Mouse (Mus musculus): ENCODE data around the gene Grb10. TPM values are rescaled to one million over a fixed set of nuclear protein-coding genes. Genes with fewer than 3 reads are reported as not detected.

Grb10 gene
- polyA plus RNA-seq (2015; fragmentation: Nextera tagmentation; extraction: Ambion mirVana) = 113 and 121 TPM in 2 replicates

DNA sequence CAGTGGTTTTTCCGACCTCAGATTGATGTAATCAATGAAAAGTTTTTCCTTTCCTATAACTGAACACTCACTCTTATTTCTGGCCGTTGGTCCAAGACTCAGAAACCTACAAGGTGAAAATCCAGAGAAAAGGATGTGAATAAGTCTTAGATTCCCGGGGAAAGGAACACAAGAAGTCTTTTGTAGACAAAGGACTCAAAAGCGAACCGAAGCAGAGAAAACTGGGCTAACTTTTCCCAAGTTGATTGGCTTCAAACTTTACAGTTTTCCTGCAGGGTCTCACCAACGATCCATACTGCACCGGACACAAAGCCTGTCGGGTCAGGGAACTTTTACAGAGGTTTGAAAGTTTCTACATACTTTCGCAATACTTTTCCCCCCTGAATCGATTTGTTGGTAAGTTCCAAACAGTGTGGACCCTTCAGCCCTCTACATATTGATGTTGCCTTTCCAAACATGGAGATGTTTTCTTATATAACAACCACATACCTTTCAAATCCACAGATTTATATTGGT is at the start of gene Grb10:
Gene Grb10 (minus strand): TSS at position 214 of the 516 bp plus-strand sequence.
- Histone ChIP-seq H3K27ac (ENCODE audit: low read depth) (peak within 1 kb of the TSS; percentile 79), H3K9ac (replicated peaks) (peak within 1 kb of the TSS; percentile 65), H3K4me3 (ENCODE audit: low read depth, low read length) (peak within 1 kb of the TSS; percentile 54), H3K4me1 (ENCODE audit: insufficient read depth) (no peaks in the 10 kb centered on the region), H3K36me3 (replicated peaks; ENCODE audit: insufficient read depth, low read length) (no peaks in the 10 kb centered on the region), H3K9me3 (ENCODE audit: low read length) (no peaks in the 10 kb centered on the region), H3K4me2 (ENCODE audit: low read depth, low read length) (peak within 1 kb of the TSS; percentile 58), H3K27me3 (ENCODE audit: insufficient read depth, low read length) (peaks cover 69% of the 10 kb centered on the region)
- TF ChIP-seq CTCF (IDR thresholded peaks at IDR 0.05; ENCODE audit: low read depth) = no peak
- TF ChIP-seq EP300 (IDR thresholded peaks at IDR 0.05; ENCODE audit: low read depth) = no peak
- ATAC-seq = peak; percentile 40
- 36% methylated on average over 10 of the region's 10 CpGs for WGBS (ENCODE audit: insufficient replicate concordance)
- DNase-seq = no peak

DNA sequence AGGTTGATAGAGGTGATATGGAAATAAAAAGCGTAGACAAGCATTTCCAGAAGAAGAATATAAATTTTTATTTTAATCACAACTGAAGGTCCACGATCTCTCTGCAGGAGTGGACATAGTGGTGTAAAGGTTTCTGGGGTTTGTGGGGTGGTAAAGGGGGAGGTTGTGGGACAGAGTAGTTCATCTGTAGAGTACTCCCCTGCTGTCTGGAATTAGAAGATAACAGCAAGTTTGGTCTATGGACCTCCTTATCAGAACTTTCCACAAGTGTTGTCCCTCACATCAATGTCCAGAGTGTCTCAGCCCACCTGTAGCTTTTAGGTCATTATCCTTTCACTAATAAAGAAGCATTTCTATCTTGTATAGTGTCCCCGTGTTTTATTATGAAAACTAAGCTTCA is 43.2 kb upstream of the Grb10 start:
- H3K36me3 ChIP-seq (replicated peaks; ENCODE audit: insufficient read depth, low read length) = no peaks in the 10 kb centered on the region
- no peak for ATAC-seq
- H3K27me3 ChIP-seq (ENCODE audit: insufficient read depth, low read length) = no peaks in the 10 kb centered on the region
- H3K27ac ChIP-seq (ENCODE audit: low read depth) = no peak overlapping the region
- no peak overlapping the region for H3K4me3 ChIP-seq (ENCODE audit: low read depth, low read length)
- no peaks in the 10 kb centered on the region for H3K4me1 ChIP-seq (ENCODE audit: insufficient read depth)
- no peak for DNase-seq
- TF ChIP-seq CTCF (IDR thresholded peaks at IDR 0.05; ENCODE audit: low read depth) (no peak), EP300 (IDR thresholded peaks at IDR 0.05; ENCODE audit: low read depth) (no peak)
- no peak overlapping the region for H3K9ac ChIP-seq (replicated peaks)
- H3K9me3 ChIP-seq (ENCODE audit: low read length) = no peaks in the 10 kb centered on the region; the same call in 1 of the 2 replicates
- WGBS (ENCODE audit: insufficient replicate concordance) = 62% methylated on average over 3 of the region's 3 CpGs
- no peak overlapping the region for H3K4me2 ChIP-seq (ENCODE audit: low read depth, low read length)

DNA sequence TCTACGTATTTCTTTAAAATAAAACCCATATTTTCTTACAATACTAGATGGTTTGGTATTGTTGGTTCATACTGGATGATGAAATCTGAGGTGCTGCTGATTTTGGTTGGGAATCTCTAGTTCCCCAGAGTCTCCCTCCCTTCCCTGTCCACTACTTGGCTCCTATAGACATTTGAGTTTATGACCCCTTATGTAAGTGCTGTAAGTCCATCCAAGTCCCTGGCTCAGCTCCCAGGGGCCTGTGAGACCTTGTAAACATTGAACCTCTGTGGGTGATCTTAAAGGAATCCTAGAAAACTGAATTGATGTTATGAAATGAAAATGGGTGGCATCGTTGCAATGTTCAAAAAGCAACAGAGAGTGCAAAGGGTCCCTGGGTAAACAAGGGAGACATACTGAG is 40.7 kb upstream of the Grb10 start:
- no peak overlapping the region for H3K4me2 ChIP-seq (ENCODE audit: low read depth, low read length)
- H3K27me3 ChIP-seq (ENCODE audit: insufficient read depth, low read length) = no peaks in the 10 kb centered on the region
- DNase-seq (no peak), ATAC-seq (no peak)
- no peaks in the 10 kb centered on the region; the same call in 1 of the 2 replicates for H3K36me3 ChIP-seq (replicated peaks; ENCODE audit: insufficient read depth, low read length)
- no peak overlapping the region for H3K9ac ChIP-seq (replicated peaks)
- H3K4me3 ChIP-seq (ENCODE audit: low read depth, low read length) = no peak overlapping the region
- H3K9me3 ChIP-seq (ENCODE audit: low read length) = no peaks in the 10 kb centered on the region; the same call in 1 of the 2 replicates
- H3K27ac ChIP-seq (ENCODE audit: low read depth) = no peak overlapping the region
- TF ChIP-seq EP300 (IDR thresholded peaks at IDR 0.05; ENCODE audit: low read depth) = no peak
- no peak for TF ChIP-seq CTCF (IDR thresholded peaks at IDR 0.05; ENCODE audit: low read depth)
- WGBS (ENCODE audit: insufficient replicate concordance) = 64% methylated on average over 2 of the region's 2 CpGs
- H3K4me1 ChIP-seq (ENCODE audit: insufficient read depth) = no peaks in the 10 kb centered on the region

DNA sequence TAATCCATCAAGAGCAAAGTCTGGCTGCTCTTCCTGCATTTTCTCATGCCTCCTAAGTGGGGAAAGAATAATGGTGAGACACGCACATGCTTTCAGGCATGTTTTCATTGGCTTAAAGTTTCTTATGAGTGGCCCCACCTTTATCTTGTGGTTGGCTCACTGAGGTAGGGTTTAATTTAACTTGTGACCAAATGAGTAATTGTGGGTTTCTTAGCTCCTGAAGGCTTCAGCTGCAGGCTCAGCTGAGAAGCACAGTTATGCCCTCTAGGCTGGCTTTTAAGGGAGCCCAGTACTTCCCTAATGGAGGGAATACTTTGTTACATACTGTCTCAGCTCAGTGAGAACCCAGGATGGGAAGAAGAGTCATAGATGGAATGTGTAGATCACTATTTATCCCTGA is 37.0 kb upstream of the Grb10 start:
- ATAC-seq = no peak
- Histone ChIP-seq H3K4me1 (ENCODE audit: insufficient read depth) (no peaks in the 10 kb centered on the region; the same call in 1 of the 2 replicates), H3K36me3 (replicated peaks; ENCODE audit: insufficient read depth, low read length) (no peaks in the 10 kb centered on the region; the same call in 1 of the 2 replicates), H3K9ac (replicated peaks) (no peak overlapping the region), H3K27me3 (ENCODE audit: insufficient read depth, low read length) (no peaks in the 10 kb centered on the region), H3K4me2 (ENCODE audit: low read depth, low read length) (no peak overlapping the region), H3K27ac (ENCODE audit: low read depth) (no peak overlapping the region), H3K4me3 (ENCODE audit: low read depth, low read length) (no peak overlapping the region), H3K9me3 (ENCODE audit: low read length) (no peaks in the 10 kb centered on the region)
- DNase-seq = no peak
- no peak for TF ChIP-seq EP300 (IDR thresholded peaks at IDR 0.05; ENCODE audit: low read depth)
- TF ChIP-seq CTCF (IDR thresholded peaks at IDR 0.05; ENCODE audit: low read depth) = no peak
- 91% methylated on average over 1 of the region's 1 CpGs for WGBS (ENCODE audit: insufficient replicate concordance)

DNA sequence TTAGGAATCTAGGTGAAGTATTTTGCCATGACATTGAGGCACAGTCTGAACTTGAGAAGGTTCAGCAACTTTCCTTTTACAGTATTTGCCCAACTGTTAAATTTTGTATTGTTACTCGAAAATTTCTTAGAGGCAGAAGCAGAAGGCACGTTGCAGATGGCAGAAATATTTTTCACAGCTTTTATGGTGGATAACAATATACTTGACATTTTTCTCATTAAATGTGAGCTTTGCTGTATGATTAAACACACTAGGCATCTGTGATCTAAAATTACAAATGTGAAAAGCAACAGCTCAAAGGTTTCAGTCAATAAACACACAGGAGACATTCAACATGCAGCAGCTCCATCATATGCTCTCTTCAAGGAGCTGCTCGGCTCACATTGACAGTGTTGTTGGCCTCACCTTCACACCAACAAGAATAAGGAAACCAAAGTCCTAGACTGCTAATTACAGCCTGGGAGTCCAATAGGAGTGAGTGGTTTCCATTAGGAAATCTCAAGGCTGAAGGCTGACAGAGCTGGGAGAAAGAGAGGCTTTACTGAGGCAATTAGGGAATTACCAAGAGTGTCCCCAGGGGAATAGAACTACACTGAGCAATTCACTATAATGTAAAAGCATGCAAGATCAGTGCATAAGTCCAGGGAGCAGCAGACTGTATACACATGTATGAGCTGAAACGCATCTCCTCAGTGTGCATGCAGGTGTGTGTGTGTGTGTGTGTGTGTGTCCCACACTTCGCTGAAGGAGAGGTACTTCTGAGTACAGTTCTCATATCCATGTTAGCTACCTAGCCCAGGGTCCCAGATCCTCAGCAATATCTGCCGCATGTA is 35.1 kb upstream of the Grb10 start:
- H3K4me2 ChIP-seq (ENCODE audit: low read depth, low read length) = no peak overlapping the region
- H3K36me3 ChIP-seq (replicated peaks; ENCODE audit: insufficient read depth, low read length) = no peaks in the 10 kb centered on the region; the same call in 1 of the 2 replicates
- H3K9ac ChIP-seq (replicated peaks) = no peak overlapping the region
- 74% methylated on average over 6 of the region's 6 CpGs for WGBS (ENCODE audit: insufficient replicate concordance)
- H3K27ac ChIP-seq (ENCODE audit: low read depth) = no peak overlapping the region
- no peak for TF ChIP-seq CTCF (IDR thresholded peaks at IDR 0.05; ENCODE audit: low read depth)
- no peak for TF ChIP-seq EP300 (IDR thresholded peaks at IDR 0.05; ENCODE audit: low read depth)
- ATAC-seq = no peak
- no peaks in the 10 kb centered on the region for H3K9me3 ChIP-seq (ENCODE audit: low read length)
- H3K4me3 ChIP-seq (ENCODE audit: low read depth, low read length) = no peak overlapping the region
- H3K4me1 ChIP-seq (ENCODE audit: insufficient read depth) = no peaks in the 10 kb centered on the region; the same call in 1 of the 2 replicates
- no peak for DNase-seq
- no peaks in the 10 kb centered on the region for H3K27me3 ChIP-seq (ENCODE audit: insufficient read depth, low read length)

DNA sequence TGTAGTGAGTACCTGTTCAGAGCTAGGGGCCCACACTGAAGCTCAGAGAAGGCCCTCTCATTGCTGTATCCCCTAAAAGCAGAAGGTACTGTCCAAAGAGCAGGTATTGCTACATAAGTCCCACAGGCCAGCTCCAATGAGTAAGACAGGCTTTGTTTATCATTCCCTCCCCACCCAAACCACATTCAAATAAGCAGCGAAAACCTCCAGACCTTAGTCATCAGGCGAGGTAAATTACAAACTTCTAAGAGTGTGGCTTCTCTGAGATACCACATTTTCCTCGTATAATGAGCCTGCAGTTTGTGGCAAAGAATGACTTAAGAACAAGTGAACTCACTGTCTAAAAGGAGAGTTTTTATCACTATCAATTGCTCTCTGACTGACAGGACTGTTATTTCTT is 33.8 kb upstream of the Grb10 start:
- H3K4me2 ChIP-seq (ENCODE audit: low read depth, low read length) = no peak overlapping the region
- TF ChIP-seq EP300 (IDR thresholded peaks at IDR 0.05; ENCODE audit: low read depth) (no peak), CTCF (IDR thresholded peaks at IDR 0.05; ENCODE audit: low read depth) (no peak)
- H3K4me3 ChIP-seq (ENCODE audit: low read depth, low read length) = no peak overlapping the region
- peak overlapping the region; percentile 34; the same call in 1 of the 2 replicates for H3K27ac ChIP-seq (ENCODE audit: low read depth)
- peak; percentile 70 for ATAC-seq
- DNase-seq = no peak
- H3K27me3 ChIP-seq (ENCODE audit: insufficient read depth, low read length) = no peaks in the 10 kb centered on the region
- H3K9ac ChIP-seq (replicated peaks) = no peak overlapping the region
- H3K4me1 ChIP-seq (ENCODE audit: insufficient read depth) = no peaks in the 10 kb centered on the region; the same call in 1 of the 2 replicates
- H3K9me3 ChIP-seq (ENCODE audit: low read length) = no peaks in the 10 kb centered on the region
- no peaks in the 10 kb centered on the region; the same call in 1 of the 2 replicates for H3K36me3 ChIP-seq (replicated peaks; ENCODE audit: insufficient read depth, low read length)
- 48% methylated on average over 3 of the region's 3 CpGs for WGBS (ENCODE audit: insufficient replicate concordance)

All from liver, postnatal 0 days (tissue).